Mouse (Mus musculus): ENCODE measurements around the gene Nfatc4.

The Nfatc4 gene

GRCm38 (mm10) chr14:55822435-55822990, 431 bp upstream of the Nfatc4 start:
- peak; percentile 72 for DNase-seq (ENCODE audit: low read depth)

- no peak for DNase-seq (ENCODE audit: low read depth)
Measured at GRCm38 (mm10) chr14:55824001-55824480, 1.1 kb downstream of the Nfatc4 start.

DNA sequence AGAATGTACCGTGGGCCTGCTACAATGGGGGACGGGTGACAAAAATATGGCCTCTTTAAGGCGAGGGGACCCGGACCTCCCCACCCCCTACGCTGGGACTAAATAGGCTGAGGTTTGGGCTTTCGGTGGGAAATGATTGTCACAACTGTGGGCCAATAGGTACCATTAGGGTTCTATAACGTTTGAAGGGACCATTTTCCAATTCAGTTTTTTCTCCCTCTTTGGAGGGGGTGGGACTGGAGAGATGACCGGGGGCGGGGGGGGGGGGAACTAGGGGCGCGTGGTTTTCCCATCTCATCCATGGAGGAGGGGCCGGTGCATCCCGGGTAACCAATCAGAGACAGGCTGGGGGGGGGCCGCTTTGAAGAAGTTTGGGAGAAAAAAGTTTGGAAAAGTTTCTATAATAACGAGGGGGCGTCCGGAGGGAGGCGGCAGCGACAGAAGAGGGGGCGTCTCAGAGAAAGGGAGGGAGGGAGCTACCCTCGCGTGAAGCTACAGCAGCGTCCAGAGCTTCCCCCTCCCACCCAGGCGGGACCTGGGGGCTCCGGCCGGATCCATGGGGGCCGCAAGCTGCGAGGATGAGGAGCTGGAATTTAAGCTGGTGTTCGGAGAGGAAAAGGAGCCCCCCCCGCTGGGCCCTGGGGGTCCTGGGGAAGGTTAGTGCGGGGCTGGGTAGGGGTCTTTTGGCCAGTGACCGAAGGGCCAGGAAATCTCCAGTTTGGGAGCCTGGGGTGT, 1.7 kb downstream of the Nfatc4 start:
- DNase-seq (ENCODE audit: low read depth), result no peak

DNA sequence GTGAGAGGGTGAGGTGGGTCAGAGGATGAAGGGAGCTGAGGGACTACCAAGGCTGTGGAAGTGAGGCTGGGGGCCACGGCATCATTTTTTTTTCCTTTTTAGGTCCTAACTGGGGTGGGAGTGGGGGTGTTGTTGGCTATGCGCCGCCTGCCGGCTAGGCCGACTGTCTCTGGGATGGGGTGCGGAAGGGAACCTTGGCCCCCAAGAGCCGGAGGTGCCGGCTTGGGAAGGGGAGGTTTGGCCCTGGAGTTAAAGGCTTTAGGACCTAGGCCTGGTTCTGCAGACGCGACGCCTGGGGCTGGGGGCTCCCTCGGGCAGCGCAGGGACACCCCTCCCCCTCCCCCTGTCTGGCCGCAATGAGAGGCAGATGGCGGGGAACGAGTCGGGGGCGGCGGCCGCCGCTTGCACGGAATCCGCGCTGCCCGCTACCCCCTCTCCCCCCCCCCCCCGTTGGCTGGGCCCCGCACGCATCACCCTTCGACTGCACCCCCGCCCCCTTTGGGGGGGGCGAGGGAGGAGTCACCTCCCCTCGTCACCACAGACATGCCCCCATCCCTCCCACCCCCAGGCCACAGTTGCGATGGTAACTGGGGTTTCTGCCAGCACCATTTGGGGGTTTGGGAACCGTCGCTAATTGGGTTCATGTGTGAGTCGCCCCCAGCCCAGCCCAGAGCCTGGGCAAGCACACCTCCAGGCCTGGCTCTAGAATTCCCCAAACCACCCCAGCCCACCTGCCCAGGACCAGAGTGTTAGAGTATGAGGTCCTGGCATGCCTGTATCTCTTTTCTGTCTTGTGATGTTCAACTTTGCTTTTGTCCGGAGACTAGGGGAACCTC, 2.5 kb downstream of the Nfatc4 start:
- no peak for DNase-seq (ENCODE audit: low read depth)

DNA sequence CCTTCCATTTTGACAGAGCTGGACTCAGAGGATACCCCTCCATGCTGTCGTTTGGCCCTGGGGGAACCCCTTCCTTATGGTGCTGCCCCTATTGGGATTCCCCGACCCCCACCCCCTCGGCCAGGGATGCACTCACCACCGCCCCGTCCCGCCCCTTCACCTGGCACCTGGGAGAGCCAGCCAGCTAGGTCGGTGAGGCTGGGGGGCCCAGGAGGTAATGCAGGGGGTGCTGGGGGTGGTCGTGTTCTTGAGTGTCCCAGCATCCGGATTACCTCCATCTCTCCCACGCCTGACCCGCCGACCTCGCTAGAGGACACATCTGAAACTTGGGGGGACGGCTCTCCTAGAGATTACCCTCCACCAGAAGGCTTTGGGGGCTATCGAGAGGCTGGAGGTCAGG, 3.2 kb downstream of the Nfatc4 start:
- DNase-seq (ENCODE audit: low read depth), result no peak

- no peak for DNase-seq (ENCODE audit: low read depth)
Measured at GRCm38 (mm10) chr14:55826551-55827340, 3.8 kb downstream of the Nfatc4 start.

DNA sequence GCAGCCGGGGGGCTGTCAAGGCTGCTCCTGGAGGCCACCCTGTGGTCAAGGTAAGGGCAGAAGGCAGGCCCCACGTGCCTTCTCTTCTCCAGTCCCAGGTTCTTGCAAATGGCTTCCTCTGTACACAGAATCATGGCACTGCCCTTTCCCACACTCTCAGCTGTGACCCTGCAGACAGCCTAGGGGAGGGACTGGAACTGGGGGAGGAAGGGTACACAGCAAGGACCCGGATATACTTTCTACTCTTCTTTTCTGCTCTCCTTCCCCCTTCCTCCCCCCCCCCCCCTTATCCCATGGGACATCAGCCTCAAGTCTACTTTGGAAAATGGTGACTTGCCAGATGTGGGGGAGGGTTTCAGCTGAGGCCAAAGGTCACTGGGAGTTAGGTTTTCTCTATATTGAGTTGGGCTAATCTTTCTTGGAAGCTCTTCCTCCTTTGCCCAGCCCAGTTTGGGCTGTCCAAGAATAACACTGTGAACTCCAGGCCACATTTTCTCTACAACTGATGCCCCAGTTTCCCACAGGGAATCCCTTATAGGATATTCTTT, 5.8 kb downstream of the Nfatc4 start:
- no peak for DNase-seq (ENCODE audit: low read depth)

- no peak for DNase-seq (ENCODE audit: low read depth)
Measured at GRCm38 (mm10) chr14:55829854-55830253, 6.9 kb downstream of the Nfatc4 start.

- DNase-seq (ENCODE audit: low read depth), result no peak
Measured at GRCm38 (mm10) chr14:55830331-55830730, 7.4 kb downstream of the Nfatc4 start.

- no peak for DNase-seq (ENCODE audit: low read depth)
Measured at GRCm38 (mm10) chr14:55833126-55833525, 10.2 kb downstream of the Nfatc4 start.

- DNase-seq (ENCODE audit: low read depth), result no peak
Measured at GRCm38 (mm10) chr14:55834808-55835533, 12.0 kb downstream of the Nfatc4 start.

DNA sequence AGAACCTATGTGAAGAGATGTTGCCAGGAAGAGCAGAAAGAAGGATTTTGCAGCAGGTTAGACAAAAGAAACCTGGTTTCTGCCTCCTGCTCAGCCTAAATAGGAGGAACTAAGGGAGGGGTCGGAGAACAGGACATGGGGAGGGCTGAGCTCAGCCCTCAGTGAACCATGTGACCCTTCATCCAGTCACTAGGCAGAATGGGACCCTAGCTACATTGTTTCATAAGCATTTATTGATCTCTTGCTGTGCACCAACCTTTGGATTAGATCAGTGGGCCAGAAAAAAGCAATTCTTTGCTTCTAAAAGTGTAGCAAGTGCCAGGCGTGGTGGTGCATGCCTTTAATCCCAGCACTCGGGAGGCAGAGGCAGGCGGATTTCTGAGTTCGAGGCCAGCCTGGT, 15.4 kb downstream of the Nfatc4 start:
- DNase-seq (ENCODE audit: low read depth), result no peak

- no peak for DNase-seq (ENCODE audit: low read depth)
Measured at GRCm38 (mm10) chr14:55838740-55839139, 15.8 kb downstream of the Nfatc4 start.

GRCm38 (mm10) chr14:55840853-55841366, 18.0 kb downstream of the Nfatc4 start:
- DNase-seq (ENCODE audit: low read depth), result no peak

- no peak for DNase-seq (ENCODE audit: low read depth)
Measured at GRCm38 (mm10) chr14:55842794-55843193, 19.9 kb downstream of the Nfatc4 start.

GRCm38 (mm10) chr14:55845506-55846294, 22.8 kb downstream of the Nfatc4 start:
- no peak for DNase-seq (ENCODE audit: low read depth)

DNA sequence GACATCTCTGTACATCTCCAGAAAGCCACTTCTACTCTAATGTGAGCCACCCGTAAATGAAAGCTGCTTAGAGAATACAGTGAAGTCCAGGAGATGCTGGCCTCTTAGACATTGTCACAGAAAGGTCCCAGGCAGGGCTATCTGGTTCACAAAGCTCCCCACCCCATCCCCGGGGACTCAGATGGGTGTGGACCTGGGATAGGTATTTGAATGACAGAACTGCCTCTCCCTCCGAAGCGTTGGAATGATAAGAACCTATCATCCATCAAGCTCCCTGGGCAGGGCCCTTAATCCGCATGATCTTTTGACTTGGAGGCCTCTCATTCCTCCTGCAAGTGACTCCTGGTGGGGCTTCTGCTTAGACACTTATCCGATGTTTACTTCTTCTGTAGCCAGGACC, 27.9 kb downstream of the Nfatc4 start:
- no peak for DNase-seq (ENCODE audit: low read depth)

GRCm38 (mm10) chr14:55852646-55853551, 30.0 kb downstream of the Nfatc4 start:
- DNase-seq (ENCODE audit: low read depth), result no peak
